Mouse (Mus musculus) regulatory T cell (primary cell): ENCODE measurements around the gene Mrps24.

Experiments used
- in situ Hi-C: fragments of 300-600 bp; cut with MboI, MseI; formaldehyde crosslinking; loops from one replicate; pipeline ENCODE4 v1.15.1; 2025; ENCODE audit warnings: high pct_unique_total_duplicates

Gene Mrps24

DNA sequence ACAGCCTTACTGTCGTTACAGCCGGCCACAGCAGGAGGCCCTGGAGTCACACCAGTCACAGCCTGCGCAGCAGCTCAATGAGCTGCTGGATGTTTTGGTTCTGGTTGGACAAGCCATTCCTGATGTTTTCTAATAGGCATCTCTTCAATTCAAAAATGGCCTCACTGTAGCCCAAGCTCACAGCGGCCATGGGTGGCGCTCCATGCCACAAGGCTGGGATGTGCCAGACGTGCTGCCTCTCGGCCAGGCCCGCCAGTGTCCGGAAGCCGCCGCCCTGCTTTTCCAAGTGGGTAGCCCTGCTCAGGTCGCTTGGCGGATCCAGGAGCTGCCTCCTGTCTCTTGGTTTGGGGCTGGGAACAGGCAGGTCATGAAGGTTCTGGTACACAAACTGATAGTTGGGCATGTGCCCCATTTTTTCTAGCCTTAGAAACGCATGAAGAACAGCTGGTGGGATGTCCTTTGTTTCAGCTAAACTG is at the start of gene Mrps24:
Gene Mrps24, minus strand, starts transcription at position 51 of the 476 bp plus-strand sequence.
- in situ Hi-C loops = no loop called here

DNA sequence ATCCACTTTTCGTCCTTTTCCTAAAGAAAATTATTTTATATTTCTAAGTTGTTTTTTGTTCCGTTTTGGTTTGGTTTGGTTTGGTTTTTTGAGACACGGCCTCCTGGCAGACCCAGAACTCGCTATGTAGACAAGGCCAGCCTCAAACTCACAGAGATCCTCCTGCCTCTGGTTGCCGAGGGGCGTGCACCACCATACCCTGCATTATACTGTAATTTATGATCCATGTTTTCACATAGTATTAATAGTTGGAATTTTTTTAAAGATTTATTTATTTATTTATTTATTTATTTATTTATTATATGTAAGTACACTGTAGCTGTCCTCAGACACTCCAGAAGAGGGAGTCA is 47.1 kb upstream of the Mrps24 start:
- in situ Hi-C loops = no loop called here

DNA sequence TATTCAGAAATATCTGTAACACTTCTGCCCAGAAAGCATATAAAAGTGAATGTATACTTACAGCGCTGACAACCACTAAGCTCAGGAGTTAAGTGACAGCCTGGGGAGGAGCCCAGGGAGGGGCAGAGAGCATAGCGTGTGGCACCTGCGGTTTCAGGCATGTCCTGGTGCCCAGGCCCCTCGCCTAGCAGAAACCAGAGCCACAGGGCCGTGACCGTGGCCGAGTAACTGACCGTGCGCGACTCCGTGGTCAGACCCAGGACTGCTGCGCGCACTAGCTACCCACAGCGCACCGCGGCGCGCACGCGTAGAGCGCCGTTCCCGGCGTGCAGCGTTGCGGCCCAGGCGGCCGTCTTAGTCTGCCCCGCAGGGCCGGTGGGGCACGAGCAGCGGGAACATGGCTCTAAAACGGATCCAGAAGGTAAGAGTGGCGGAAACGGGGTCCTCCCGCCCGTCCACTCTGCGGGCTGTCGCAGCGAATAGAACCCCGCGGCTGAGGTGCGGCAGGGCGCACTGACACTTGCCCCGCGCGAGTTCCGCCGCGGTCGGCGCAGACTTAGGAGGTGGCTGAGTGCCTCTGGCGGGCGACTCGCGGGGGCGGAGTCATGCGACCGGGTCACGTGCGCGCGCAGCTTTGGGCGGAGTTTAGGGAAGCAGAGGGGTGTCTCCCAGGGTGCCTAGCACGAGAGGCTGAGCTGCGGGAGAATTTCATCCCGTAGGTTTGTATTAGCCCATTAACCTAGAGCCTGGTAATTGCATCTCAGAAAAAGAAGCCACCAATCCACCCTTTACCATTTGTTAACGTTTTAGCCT is 46.5 kb upstream of the Mrps24 start, which contains the start of gene Urgcp:
Gene Urgcp, minus strand, starts transcription at position 557 of the 813 bp plus-strand sequence.
- in situ Hi-C loops = no loop called here

DNA sequence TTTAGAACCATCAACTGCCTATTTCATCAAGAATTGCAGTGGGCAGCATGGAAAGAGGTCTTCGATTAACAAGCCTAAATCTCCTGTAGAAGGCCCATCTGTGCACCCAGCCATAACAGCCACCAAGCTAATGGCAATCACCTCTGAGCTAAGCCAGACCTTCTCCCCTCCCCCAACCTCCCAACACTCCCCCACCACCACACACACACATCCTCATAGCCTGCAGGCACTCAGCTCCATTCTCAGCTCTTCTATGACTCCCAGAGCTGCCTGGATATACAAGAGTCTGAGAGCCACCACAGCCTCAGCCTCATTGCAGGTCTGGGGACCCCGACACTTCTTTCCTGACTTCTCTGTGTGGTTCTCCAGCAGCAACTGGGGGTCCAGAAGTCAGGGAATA is 38.3 kb upstream of the Mrps24 start:
- in situ Hi-C loops = no loop called here

DNA sequence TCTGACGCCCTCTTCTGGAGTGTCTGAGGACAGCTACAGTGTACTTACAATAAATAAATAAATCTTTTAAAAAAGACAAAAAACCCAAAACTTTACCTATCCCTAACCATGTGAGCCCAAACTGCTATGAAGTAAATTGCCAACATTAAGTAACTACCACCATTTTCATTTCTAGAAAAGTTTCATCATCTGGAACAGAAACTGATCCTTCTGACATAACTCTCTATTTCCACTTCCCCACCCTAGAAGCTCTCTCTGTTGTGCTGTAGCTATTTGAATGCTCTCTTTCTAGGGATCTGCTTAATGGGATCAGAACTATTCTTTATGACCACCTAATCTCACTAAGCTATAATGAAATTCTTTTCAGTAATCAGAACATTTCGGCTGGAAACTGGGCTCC is 29.5 kb upstream of the Mrps24 start:
- in situ Hi-C loops = no loop called here

DNA sequence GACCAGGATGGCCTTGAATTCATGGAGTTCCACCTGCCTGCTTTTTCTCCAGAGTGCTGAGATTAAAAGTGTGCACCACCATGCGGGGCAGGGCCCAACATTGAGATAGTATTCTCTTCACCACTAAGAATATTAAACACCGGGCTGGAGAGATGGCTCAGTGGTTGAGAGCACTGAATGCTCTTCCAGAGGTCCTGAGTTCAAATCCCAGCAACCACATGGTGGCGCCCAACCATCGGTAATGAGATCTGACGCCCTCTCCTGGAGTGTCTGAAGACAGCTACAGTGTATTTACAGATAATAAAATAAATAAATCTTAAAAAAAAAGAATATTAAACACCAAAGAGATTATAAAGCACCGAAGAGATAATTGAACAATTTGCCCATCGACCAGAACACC is 26.6 kb upstream of the Mrps24 start:
- in situ Hi-C loops = no loop called here

DNA sequence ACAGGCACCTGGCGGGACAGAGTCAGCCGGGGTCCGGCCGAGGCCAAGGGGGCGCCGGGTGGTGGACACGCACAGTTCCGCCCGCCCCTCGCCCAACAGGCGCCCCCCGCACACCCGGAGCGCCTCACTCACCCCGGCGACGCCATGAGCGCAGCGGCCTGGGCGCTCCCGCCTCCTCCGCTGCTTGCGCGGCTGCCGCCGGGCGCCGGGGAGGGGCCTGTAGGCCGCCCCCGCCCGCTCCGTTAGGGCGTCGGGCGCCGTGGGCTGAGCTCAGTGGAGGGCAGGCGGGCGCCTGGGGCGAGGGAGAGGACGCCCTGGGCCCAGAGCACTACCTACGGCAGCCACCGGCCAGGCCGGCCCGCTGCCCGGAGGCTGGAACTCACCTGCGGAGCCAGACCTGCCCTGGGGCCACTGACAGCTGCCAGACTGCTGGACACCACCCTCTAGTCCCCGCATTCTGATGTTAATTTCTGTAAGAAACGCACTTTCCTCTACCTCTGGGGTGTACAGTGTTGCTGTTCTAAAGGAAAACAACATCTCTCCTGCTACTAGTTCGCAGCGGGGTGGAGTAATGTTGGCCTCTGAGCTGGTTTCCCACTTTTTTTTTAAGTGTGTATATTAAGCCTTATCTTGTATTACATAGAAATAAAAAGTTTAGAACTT is 25.6 kb upstream of the Mrps24 start:
- in situ Hi-C loops = no loop called here

DNA sequence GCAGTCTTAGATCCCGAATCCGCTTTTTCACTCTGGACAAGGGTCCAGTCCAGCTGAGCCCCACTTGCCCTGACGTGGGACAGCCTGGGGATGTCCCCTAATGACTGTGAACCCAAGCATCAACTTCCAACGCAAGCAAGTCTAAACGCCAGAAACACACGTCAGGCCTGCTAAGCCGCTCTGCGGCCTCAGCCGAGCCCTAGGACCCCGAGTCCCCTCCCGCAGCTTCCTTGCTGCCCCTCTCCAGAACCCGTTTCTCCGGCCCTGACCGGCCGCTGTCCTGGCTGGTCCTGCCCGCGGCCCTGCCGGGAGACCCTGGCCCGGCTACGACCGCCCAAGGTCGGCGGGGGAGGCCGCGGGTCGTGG is 25.1 kb upstream of the Mrps24 start:
- in situ Hi-C loops = no loop called here

DNA sequence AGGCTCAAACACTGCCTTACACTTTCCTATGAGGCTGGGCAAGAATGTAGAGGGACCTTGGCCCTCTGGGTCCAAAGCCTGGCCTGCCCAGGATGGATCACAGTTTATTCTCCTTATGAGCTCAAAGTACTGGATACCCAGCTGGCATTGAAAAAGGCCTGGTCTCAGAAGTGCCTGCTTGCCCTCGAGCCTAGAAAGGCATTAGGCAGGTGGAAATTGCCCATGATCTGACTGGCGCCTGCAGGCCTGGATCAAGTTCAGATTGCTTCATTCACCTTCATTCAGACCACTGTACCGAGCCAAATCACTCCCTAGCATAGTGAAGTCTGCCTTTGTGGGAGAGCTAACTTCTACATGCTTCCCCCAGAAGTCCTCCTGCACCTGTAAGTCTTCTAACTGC is 24.4 kb upstream of the Mrps24 start:
- in situ Hi-C loops = no loop called here

DNA sequence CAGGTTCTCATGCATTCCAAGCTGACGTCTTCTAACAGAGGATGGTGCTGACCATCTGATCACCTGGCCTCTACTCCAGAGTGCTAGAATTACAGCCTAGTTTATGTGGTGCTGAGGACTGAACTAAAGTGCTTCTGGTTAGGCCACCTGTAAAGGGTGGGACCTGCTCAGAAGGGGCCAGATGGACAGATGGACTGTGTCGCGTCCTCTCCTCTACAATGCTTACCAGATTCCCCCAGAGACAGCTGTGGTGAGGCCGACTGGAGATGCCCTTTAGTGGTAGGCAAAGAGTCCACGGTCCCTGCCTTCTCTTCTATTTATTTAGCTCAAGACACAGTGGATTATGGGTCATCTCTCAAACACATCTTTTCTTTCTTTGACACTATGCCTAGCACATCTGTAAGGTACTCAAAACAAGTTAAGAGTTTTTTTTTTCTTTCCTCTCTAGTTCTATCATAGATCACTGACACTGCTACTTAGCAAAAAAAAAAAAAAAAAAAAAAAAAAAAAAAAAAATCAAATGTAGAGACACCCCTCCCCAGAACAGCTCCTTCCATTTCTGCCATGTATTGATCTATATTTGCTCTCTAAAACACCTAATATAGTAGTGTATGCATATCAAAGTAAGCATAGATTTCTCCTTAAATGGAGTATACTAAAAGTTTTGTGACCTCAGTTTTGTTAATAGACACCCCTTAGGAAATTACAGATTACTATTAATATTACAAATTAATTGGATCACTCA is 23.6 kb upstream of the Mrps24 start:
- in situ Hi-C loops = no loop called here

DNA sequence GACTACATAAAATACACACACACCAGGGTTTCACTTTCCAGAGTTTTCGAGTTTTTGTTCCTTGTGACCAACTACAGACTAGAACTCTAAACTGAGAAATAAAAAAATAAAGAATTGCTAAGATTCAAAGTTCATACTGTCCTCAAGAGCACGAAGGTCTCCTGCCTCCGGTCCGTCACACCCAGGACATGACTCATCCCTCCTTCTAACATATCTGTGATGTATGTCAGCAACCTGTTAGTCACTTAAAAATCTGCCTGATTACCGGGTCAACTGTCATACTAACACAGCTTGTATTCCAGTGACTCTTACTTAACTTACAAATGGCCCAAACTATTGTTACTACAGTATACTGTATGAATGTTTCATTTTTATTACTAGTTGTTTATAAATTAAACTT is 21.7 kb upstream of the Mrps24 start:
- in situ Hi-C loops = no loop called here

DNA sequence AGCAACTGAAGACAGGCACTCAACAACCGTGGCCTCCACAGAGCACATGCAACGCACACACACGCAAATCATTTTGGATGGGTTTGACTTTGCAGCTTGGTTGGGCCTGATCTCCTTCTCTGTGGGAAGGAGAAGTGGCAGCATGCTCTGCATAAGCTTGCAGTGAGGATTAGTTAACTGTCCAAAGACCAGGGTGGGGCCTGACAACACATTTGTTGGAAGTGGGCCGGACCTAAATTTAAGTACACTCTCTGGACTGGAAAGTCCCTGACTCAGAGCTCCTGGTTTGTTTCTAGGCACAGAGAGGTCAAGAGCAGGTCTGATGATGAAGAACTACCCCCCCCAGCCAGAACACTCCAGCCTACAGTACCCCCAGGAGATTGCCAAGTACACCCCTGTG is 18.8 kb upstream of the Mrps24 start:
- in situ Hi-C loops = no loop called here

DNA sequence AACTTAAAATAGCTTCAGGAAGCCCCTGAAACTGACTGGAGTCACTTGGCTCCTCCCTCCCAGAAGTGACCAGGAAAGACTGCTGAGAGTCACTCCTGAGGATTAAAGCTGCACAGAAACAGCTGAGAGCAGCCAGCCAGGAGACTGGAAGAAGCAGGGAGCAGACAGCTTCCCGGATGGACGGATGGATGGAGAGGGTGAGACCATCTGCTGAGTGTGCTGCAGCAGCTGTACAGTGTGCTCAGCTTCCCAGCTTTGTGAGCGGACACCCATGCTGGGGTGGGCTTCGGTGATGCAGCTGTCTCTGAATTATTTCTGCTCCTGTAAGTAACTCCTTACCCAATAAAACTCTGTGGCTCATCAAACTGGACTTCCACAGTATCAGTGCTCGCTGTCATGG is 16.9 kb upstream of the Mrps24 start:
- in situ Hi-C loops = no loop called here

DNA sequence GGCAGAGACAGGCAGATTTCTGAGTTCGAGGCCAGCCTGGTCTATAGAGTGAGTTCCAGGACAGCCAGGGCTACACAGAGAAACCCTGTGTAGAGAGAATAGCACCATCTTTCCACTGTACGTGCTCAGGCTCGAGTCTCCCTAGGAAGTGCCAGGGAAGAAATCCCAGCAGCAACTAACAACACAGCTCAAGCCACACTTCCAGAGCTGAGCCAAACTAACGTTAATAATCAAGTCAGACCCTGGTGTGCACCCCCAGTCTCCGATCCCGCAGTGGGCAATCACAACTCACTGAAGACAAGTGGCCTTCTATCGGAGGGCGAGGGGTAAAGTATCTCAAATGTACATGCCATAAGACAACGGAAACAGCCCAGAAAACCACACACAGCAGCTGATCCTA is 14.1 kb upstream of the Mrps24 start:
- in situ Hi-C loops = no loop called here

DNA sequence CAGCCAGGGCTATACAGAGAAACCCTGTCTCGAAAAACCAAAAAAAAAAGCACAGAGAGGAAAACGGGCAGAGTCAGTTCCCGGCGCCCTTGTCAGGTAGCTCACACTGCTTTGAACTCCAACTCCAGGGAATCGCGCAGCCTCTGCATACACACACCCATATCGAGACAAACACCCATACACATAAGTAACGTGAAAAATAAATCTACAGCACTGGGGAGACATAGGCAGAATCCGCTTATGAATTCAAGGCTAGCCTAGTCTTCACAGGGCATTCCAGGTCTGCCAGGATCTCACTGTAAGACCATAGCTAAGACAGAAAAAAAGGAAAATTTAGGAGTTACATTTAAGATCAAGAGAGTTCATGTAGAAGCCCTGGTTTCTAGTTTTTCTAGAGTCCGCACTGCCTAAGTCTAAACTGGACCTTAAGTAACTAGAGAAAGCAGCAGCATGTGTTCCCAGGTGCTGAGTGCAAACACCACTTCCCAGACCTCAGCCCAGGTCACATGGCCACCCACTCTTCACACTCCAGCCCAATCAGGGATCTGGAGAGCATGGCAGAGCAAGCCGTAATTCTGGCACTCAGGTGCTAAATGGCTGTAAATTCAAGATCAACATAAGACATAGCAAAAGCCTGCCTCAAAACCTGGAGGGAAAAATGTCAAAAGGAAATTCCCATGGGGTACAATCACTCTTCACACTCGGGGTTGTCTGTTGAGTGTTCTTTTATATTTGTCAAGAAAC is 3.3 kb upstream of the Mrps24 start:
- in situ Hi-C loops = no loop called here

DNA sequence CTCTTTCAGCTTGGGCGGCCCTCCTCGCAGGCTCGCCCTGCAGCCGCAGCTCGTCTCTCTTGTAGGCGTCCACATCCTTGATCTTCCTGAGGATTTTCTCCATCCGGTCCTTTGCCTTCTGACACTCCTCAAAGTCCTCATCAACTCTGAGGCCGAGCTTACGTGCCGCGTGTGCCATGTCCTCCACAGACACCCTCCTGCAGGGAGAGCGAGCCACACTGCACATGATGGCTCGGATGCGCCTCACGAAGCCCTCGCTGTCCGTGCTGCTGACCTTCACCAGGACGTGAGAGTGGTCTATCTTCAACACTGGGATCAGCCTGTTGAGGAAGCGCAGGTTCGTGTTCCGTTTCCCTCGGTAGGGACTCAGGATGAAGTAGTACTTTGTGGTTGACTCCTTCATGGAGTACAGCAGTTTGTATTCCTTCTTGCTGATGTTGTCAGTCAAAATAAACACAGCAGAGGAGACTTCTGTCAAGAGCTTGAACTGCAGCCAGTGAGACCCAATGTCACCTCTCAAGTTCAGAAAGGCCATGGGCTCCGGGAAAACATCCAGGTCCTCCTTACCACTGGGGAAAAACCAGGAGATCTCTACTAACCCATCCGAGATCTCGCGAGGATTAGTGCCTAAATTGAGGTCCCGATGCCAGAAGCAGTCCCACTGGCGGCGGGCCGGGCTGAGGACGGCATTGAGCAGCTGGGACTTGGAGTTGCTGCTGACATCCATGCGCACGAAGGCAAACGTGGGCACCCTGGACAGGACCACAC is 1.6 kb upstream of the Mrps24 start:
- in situ Hi-C loops = no loop called here

DNA sequence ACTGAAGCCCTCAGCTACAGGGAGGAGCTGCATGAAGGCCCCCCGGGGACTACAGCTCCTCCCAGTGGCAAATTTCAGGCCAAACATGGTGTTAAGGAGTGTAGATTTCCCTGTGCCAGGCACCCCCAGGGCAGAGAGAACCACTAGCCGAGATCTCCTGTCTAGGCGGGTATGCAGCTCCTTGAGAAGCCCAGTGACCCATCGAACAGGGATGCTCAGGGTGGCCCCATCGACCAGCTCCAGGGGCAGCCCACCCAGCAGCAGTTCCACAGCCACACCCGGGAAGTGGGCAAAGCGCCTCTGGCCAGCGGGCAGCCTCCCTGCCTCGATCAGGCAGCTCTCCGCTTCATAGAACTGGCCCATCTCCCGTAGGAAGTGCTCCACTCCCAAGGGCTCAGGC is 766 bp upstream of the Mrps24 start:
- in situ Hi-C loops = no loop called here

DNA sequence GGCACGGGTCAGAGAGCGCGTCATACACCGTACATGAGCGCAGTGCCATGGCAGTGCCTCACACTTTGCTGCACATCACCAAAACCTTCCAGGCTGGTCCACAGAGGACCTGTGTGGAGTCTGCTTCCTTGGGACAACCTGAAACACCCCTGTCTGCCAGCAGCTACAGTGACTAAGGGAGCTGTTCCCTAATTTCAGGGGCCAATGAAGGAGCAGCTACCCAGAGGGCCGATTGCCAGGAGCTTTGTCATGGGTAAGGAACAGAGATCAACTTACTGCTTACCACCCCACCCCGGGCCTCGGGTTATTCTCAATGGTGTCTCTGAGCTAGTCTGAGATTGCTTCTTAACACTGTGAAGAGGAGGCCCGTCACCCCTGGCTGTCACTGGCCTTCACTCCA is 301 bp downstream of the Mrps24 start:
- in situ Hi-C loops = no loop called here

DNA sequence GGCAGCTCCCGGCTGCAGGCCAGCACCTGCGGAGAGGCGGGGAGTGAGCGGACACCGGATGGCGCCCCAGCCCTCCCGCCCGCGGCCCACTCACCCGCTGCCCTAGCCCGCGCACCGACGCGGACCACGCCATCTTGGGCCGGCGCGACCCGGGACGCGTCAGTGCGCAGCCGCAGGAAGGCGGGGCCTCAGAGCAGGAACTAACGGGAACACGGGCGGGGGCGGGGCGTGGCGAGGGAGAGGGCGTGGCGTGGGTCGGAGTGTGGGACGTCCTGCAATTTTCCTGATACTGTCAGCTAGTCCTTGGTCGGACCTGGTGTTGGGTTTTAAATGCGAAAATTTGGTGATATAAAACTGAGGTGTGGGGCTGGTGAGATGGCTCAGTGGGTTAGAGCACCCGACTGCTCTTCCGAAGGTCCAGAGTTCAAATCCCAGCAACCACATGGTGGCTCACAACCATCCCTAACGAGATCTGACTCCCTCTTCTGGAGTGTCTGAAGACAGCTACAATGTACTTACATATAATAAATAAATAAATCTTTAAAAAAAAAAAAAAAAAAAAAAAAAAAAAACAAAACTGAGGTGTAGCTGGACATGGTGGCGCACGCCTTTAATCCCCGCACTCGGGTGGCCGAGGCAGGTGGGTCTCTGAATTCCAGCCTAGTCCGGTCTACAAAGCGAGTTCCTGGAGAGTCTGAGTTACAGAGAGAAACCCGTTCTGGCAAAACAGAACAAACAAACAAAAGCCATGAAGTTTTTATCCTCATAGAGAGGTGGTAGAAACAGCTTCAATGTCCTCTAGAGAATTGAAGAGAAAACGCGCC is 7.7 kb downstream of the Mrps24 start:
- in situ Hi-C loops = no loop called here

DNA sequence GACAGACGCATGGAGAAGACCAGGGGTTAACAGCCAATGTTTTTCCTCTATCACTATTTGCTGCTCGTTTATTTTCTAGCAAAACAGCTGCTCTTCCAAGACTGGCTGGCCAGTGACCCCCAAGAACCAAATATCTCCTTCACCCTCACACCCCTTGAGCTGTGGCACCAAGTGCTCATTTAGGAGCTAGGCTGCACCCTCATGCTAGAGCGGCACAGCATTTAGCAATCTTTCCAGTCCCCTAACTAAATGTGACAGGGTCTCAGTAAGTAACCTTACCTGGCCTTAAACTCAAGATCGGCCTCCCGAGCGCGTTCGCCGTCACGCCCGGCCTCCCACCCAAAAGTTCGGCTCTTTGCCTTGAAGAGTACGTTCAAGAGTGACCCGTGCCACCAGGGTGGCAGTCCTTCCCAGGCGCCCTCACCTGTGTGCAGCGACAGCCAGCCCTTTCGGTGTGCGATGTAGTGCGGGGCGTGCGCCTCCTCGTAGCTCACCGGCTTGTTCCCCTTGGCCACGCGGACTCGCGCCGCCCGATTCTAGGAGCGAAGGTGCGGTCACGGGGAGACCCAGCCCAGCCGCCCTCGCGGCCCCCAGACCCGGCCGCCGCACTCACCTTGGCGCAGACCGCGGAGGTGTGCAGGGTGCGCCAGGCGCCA is 8.5 kb downstream of the Mrps24 start:
- in situ Hi-C loops = no loop called here
